12 mouse cellular contexts compared by ENCODE assay signal in genomic region chr19:57619088-57619487, GRCm38 (mm10).
"Had no signal": no experiment of that assay in that cellular context is flagged by ENCODE, and none has a peak within 500 bp of the region (broad histone marks: within the 10 kb centered on the region; RNA-seq: fewer than 3 reads in every experiment).

No protein-coding gene starts in this region.

- ATAC-seq: liver, embryonic 12.5 days; midbrain, embryonic 16.5 days had no signal

- DNase-seq: lung, adult 18-20 months; lung, embryonic 14.5 days; lung, postnatal 10 days; lung, postnatal 4 days; midbrain, embryonic 14.5 days; right cerebral cortex, postnatal 25 days; right cerebral cortex, postnatal 4 days; spleen, adult 18-20 months; thymus, adult 18-20 months; thymus, postnatal 25 days had no signal
